Comparison of ENCODE assay signal across 10 mouse cellular contexts in genomic region chr10:108172817-108173563, GRCm38 (mm10). TPM values are rescaled to one million over a fixed set of nuclear protein-coding genes. Genes with fewer than 3 reads are reported as not detected.
DNase-seq lines count a peak whose midpoint lies in the region; ATAC-seq lines count a peak whose summit lies in the region.
"Had no signal": no experiment of that assay in that cellular context is flagged by ENCODE, and none has a peak within 500 bp of the region (broad histone marks: within the 10 kb centered on the region; RNA-seq: fewer than 3 reads in every experiment).

No protein-coding gene starts in this region.

- ATAC-seq in embryonic facial prominence, embryonic 11.5 days (replicated peaks; ENCODE audit: insufficient number of reproducible peaks, low FRiP score, low TSS enrichment, low read depth): no peak
- ATAC-seq in intestine, embryonic 16.5 days: peak; percentile 82
- no peak for ATAC-seq in forebrain, embryonic 15.5 days (replicated peaks)
- ATAC-seq: hindbrain, embryonic 16.5 days had no signal

- H3K27ac ChIP-seq in embryonic facial prominence, embryonic 11.5 days (replicated peaks; ENCODE audit: low read depth, low read length): no peak overlapping the region
- no peak overlapping the region for H3K27ac ChIP-seq in embryonic facial prominence, embryonic 10.5 days (replicated peaks)
- H3K27ac ChIP-seq in intestine, embryonic 16.5 days (ENCODE audit: low read length): peak overlapping the region; percentile 69
- H3K27ac ChIP-seq in forebrain, embryonic 15.5 days (replicated peaks): no peak overlapping the region

- no peak overlapping the region for H3K4me3 ChIP-seq in embryonic facial prominence, embryonic 11.5 days (ENCODE audit: low read depth, low read length)
- H3K4me3 ChIP-seq in embryonic facial prominence, embryonic 10.5 days: no peak overlapping the region
- no peak overlapping the region for H3K4me3 ChIP-seq in intestine, embryonic 16.5 days (ENCODE audit: low read length)
- H3K4me3 ChIP-seq in forebrain, embryonic 15.5 days: no peak overlapping the region

- no peaks in the 10 kb centered on the region for H3K4me1 ChIP-seq in embryonic facial prominence, embryonic 11.5 days (ENCODE audit: control insufficient read depth, insufficient read depth, low read length)
- H3K4me1 ChIP-seq in embryonic facial prominence, embryonic 10.5 days: peaks cover 8% of the 10 kb centered on the region
- peaks cover 26% of the 10 kb centered on the region for H3K4me1 ChIP-seq in intestine, embryonic 16.5 days (ENCODE audit: control insufficient read depth, insufficient read depth, low read length)
- H3K4me1 ChIP-seq in forebrain, embryonic 15.5 days: peaks cover 3% of the 10 kb centered on the region; the same call in 1 of the 2 replicates

- no peak overlapping the region for H3K9ac ChIP-seq in embryonic facial prominence, embryonic 11.5 days (replicated peaks; ENCODE audit: low read length)
- no peak overlapping the region for H3K9ac ChIP-seq in intestine, embryonic 16.5 days (ENCODE audit: low read depth, low read length)
- H3K9ac ChIP-seq in forebrain, embryonic 15.5 days (replicated peaks): no peak overlapping the region

- WGBS in embryonic facial prominence, embryonic 11.5 days: 55% methylated on average over 6 of the region's 6 CpGs
- 60% methylated on average over 6 of the region's 6 CpGs for WGBS in embryonic facial prominence, embryonic 10.5 days
- 40% methylated on average over 6 of the region's 6 CpGs for WGBS in intestine, embryonic 16.5 days
- WGBS in forebrain, embryonic 15.5 days: 90% methylated on average over 6 of the region's 6 CpGs

- H3K36me3 ChIP-seq in embryonic facial prominence, embryonic 11.5 days (replicated peaks; ENCODE audit: control insufficient read depth, insufficient read depth, low read depth, low read length): no peaks in the 10 kb centered on the region
- peaks cover 8% of the 10 kb centered on the region; the same call in 1 of the 2 replicates for H3K36me3 ChIP-seq in embryonic facial prominence, embryonic 10.5 days (replicated peaks)
- no peaks in the 10 kb centered on the region for H3K36me3 ChIP-seq in intestine, embryonic 16.5 days (ENCODE audit: control insufficient read depth, insufficient read depth, low read length)
- H3K36me3 ChIP-seq in forebrain, embryonic 15.5 days: no peaks in the 10 kb centered on the region

- DNase-seq in embryonic facial prominence, embryonic 11.5 days (ENCODE audit: low spot score): peak; percentile 11
- no peak for DNase-seq in embryonic facial prominence, embryonic 10.5 days (ENCODE audit: low spot score)
- DNase-seq in 3T3-L1 (ENCODE audit: low read depth, low spot score) (peak; percentile 90), R1 (ENCODE audit: low read depth, low spot score) (peak; percentile 29)
- no peak for DNase-seq in layer of hippocampus, adult 9-10 months (ENCODE audit: low spot score)
- no peak for DNase-seq in cerebellum, postnatal 25 days
- DNase-seq: kidney, postnatal 4 days had no signal

- H3K4me2 ChIP-seq in embryonic facial prominence, embryonic 11.5 days (ENCODE audit: low read depth, low read length): no peak overlapping the region; the same call in 1 of the 2 replicates
- no peak overlapping the region for H3K4me2 ChIP-seq in intestine, embryonic 16.5 days (ENCODE audit: low read depth, low read length)
- no peak overlapping the region for H3K4me2 ChIP-seq in forebrain, embryonic 15.5 days (replicated peaks)

- no peaks in the 10 kb centered on the region for H3K9me3 ChIP-seq in embryonic facial prominence, embryonic 11.5 days (replicated peaks; ENCODE audit: control insufficient read depth, low read length)
- H3K9me3 ChIP-seq in embryonic facial prominence, embryonic 10.5 days: no peaks in the 10 kb centered on the region
- H3K9me3 ChIP-seq in intestine, embryonic 16.5 days (ENCODE audit: control insufficient read depth, low read length): no peaks in the 10 kb centered on the region
- no peaks in the 10 kb centered on the region for H3K9me3 ChIP-seq in forebrain, embryonic 15.5 days

- H3K27me3 ChIP-seq in embryonic facial prominence, embryonic 11.5 days (ENCODE audit: control insufficient read depth, insufficient read depth, low read length): no peaks in the 10 kb centered on the region
- H3K27me3 ChIP-seq in embryonic facial prominence, embryonic 10.5 days (replicated peaks; ENCODE audit: low read depth, poor library complexity, severe bottlenecking): no peaks in the 10 kb centered on the region
- no peaks in the 10 kb centered on the region for H3K27me3 ChIP-seq in intestine, embryonic 16.5 days (replicated peaks; ENCODE audit: control insufficient read depth, insufficient read depth, low read length)
- H3K27me3 ChIP-seq in forebrain, embryonic 15.5 days: no peaks in the 10 kb centered on the region

RNA-seq across cellular contexts. Expression of gene Ppp1r12a, which starts 11.0 kb away (rescaled TPM):
- 74.5 and 79.5 TPM in 2 replicates for polyA plus RNA-seq in embryonic facial prominence, embryonic 11.5 days (2014; fragmentation: Nextera tagmentation; extraction: Ambion mirVana)
- 78.1 and 84.3 TPM in 2 replicates for polyA plus RNA-seq in embryonic facial prominence, embryonic 10.5 days (2016; fragmentation: Nextera tagmentation; extraction: Ambion mirVana)
- polyA plus RNA-seq in intestine, embryonic 16.5 days (2015; fragmentation: Nextera tagmentation; extraction: Ambion mirVana): 89.6 and 101 TPM in 2 replicates
- polyA plus RNA-seq in forebrain, embryonic 15.5 days (2015; fragmentation: Nextera tagmentation; extraction: Ambion mirVana): 80.1 and 82.4 TPM in 2 replicates

Comparison
In these comparisons a context has a peak if more than half of its experiments do, and no peak if none do; other contexts are left out.
1. DNase-seq: peak in embryonic facial prominence, embryonic 11.5 days (single experiment), 3T3-L1 (single experiment) and R1 (single experiment); none in embryonic facial prominence, embryonic 10.5 days (single experiment), layer of hippocampus, adult 9-10 months (single experiment) and cerebellum, postnatal 25 days (0 of 2).